Mouse (Mus musculus) inflammation-experienced regulatory T-cells (primary cell): Measurements from ENCODE around the gene Trim3. TPM values are rescaled to one million over a fixed set of nuclear protein-coding genes. Genes with fewer than 3 reads are reported as not detected.

ENCODE experiments used
- polyA plus RNA-seq, 2 experiments: library from polyadenylated mRNA; unstranded; fragments of 100-300 nt; shearing (Covaris generic); gene quantifications; one replicate each; pipeline ENCODE4 v1.2.1; 2017

The Trim3 gene
- 10 to 100 TPM; 11.2 to 12.0 TPM for polyA plus RNA-seq

DNA sequence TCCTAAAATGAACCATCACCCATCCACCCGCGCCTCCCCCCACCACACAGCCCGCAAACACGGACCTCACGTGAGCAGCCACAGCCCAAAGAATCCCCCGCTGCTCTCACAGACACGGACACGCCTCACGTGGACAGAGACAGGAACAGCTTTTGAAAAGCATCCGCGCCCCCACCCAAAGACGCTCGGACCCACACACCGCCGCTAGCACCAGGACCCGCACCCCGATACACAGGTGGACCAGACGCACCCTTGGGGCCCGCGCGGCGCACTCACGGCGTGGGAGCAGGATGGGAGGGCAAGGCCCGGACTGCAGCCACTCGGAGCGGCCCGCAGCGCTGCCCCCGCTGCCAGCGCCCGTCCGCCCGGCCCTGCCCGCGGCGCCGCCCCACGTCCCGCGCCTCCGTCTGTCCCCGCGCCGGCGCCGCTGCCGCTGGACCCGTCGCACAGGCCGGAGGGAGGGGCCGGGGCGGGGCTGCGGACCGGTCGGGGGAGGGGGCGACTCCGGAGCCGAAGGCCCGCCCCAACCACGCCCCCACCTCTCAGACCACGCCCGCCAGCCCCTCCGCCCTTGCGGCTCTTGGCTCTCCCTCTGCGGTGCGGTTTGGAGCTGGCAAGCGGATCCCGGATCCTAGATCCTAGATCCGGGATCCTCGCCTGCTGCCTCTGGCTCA lies at the start of gene Trim3:
Gene Trim3, minus strand, starts transcription at position 445 of the 674 bp plus-strand sequence.

DNA sequence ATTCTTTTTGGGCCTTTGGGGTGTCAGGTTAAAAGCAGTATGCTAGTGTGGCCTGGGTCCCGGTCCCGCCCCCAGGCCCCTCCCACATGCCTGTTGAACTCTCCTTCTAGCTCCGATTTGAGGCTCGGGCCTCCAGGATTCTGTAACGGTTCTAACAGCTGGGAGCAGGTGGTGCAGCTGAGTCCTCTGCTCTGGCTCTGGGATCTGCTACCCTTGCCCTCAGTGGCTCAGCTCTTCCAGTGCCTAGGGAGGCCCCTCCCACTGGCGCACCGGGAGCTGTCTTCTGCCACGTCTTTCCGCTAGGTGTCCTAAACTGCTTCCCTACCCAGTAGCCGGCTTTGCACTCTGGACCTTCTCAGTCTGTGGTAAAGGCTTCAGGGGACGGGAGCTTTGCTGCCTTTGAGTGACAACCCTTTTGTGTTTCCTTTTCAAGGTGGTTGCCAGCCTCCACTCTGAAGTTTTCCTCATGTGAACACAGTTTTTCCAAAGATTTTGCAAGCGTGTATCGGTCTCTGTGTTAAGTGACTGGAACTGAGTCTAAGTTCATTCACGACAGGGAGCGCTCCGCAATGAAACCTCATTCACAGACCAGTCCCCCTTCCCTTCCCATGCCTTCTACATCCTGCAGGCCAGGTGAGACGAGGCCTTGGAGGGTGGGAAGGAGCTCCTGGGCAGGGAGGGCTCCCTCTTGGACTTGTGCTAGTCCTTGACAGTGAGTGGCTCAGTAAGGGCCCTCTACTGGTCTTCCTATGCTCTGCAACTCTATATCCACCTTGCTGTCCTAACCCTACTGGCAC lies 17.5 kb upstream of the Trim3 start, which contains the start of gene Dnhd1:
Gene Dnhd1, plus strand, starts transcription at position 189 of the 797 bp plus-strand sequence.

DNA sequence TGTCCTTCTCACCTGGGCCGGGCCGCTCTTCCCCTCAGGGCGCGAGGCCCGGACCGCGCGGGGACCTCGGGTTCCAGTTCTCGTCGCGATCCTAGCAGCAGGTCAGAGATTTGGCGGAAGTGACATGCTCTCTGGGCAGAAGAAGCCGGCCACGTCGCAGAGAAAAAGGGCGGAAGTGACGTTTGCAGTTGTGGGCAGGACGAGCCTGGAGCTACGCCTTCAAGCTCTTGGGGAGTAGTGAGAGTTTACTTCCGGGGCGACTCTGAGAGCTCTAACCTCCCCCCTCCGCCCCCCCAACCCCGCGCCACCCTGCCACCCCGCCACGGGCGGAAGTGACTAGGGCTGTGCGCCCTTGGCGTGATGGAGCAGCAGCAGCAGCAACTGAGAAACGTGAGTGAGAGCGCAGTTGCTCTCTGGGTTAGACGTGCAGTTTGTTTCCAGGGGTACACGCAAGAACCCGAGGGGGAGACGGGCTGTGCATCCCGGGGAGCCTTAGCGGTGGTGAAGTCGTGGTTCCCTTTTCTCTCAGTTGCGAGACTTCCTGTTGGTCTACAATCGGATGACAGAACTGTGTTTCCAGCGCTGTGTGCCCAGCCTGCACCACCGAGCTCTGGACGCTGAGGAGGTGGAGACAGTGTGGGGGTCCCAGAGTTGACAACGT lies 7.0 kb upstream of the Trim3 start, which contains the start of the genes Arfip2 and Gm45799:
Gene Arfip2, minus strand, starts transcription at position 184 of the 661 bp plus-strand sequence.
Gene Gm45799, plus strand, starts transcription at position 320 of the 661 bp plus-strand sequence.

DNA sequence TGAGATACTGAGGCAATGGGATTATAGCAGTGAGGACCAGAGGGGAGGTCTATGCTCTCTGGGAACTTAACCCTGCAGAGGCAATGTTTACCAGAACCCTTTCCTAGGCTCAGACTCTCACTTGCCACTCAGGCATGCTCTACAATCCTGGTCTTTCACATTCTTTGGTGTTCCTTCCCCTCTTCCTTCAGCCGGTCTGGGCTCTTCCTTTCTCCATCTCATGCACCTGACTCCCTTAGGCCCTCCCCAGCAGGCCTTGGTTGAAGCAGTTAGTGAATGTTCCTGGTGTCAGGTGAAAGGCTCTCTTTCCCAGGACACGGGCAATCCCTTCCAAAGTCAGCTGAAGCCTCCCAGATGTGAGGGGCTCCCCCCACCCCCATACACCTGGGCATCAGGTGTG lies 6.4 kb upstream of the Trim3 start, which contains the start of gene Timm10b:
Gene Timm10b, plus strand, starts transcription at position 301 of the 400 bp plus-strand sequence.

DNA sequence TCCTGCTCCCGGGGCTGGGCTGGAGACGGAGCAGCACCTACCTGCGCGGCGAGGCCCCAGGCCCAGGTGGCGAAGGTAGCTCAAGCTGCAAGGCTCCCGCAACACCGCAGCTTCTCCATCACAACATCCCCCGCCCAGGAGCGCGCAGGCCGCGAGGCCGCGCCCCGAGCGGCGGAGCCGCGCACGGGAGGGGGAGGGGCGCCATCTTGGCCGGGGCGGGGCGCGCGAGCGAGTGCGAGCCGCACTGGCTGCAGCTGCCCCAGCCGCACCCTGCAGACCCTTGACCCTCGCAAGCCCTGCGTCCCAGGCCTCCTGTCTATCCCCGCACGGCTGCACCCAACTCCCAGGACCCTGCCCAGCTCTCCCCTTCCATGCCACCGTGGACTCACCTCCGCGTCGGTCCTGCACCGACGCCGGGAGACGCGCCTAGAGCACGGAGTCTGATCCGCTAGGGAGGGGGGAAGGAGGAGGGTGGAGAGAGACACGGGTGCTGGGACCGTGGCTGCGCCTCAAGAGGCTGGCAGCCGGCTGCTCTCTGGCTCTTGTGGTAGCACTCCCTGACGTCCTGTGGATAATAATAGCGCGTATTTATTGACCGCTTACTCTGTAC lies 52.2 kb downstream of the Trim3 start, which contains the start of gene Apbb1:
Gene Apbb1, minus strand, starts transcription at position 560 of the 610 bp plus-strand sequence.

Other genes starting within 250 kb of the Trim3 start
- 10 to 100 TPM; 36.7 to 58.5 TPM for gene Fam160a2, start 233.5 kb downstream of the Trim3 start, polyA plus RNA-seq
- gene Cnga4, start 229.0 kb downstream of the Trim3 start, polyA plus RNA-seq, result not detected
- gene Cckbr, start 207.8 kb downstream of the Trim3 start, polyA plus RNA-seq, result under 1 TPM in 1 of 2 experiments, not detected in 1; 0.21 TPM
- not detected for gene Cavin3, start 151.3 kb downstream of the Trim3 start, polyA plus RNA-seq
- gene Smpd1, start 79.2 kb downstream of the Trim3 start, polyA plus RNA-seq, result 10 to 100 TPM; 34.0 to 40.5 TPM
- 10 to 100 TPM in 1 of 2 experiments, 1 to 10 TPM in 1; 6.6 to 10.5 TPM for gene Apbb1, start 51.9 kb downstream of the Trim3 start, polyA plus RNA-seq
- gene Hpx, start 33.4 kb downstream of the Trim3 start, polyA plus RNA-seq, result under 1 TPM in 1 of 2 experiments, not detected in 1; 0.18 TPM
- gene Timm10b, start 6.5 kb upstream of the Trim3 start, polyA plus RNA-seq, result 100 to 1,000 TPM; 181 to 212 TPM
- gene Arfip2, start 6.8 kb upstream of the Trim3 start, polyA plus RNA-seq, result 10 to 100 TPM; 21.0 to 25.3 TPM
- 1 to 10 TPM; 4.6 to 8.9 TPM for gene Gm45799, start 7.0 kb upstream of the Trim3 start, polyA plus RNA-seq
- gene Dnhd1, start 17.3 kb upstream of the Trim3 start, polyA plus RNA-seq, result 1 to 10 TPM; 1.2 to 2.3 TPM
- 100 to 1,000 TPM; 198 to 260 TPM for gene Ilk, start 103.0 kb upstream of the Trim3 start, polyA plus RNA-seq
- 10 to 100 TPM; 38.2 to 51.2 TPM for gene Rrp8, start 103.8 kb upstream of the Trim3 start, polyA plus RNA-seq
- gene Taf10, start 110.8 kb upstream of the Trim3 start, polyA plus RNA-seq, result 100 to 1,000 TPM; 333 to 336 TPM
- 100 to 1,000 TPM in 1 of 2 experiments, 10 to 100 TPM in 1; 99.7 to 111 TPM for gene Tpp1, start 118.7 kb upstream of the Trim3 start, polyA plus RNA-seq
- 1 to 10 TPM in 1 of 2 experiments, not detected in 1; 1.3 TPM for gene Dchs1, start 154.1 kb upstream of the Trim3 start, polyA plus RNA-seq
- 100 to 1,000 TPM; 123 to 128 TPM for gene Mrpl17, start 177.5 kb upstream of the Trim3 start, polyA plus RNA-seq